Mouse (Mus musculus): ENCODE measurements around the gene Samd7.
"Not testable (repeated sequence)": the region's sequence is repeated elsewhere in the genome, so short reads cannot be mapped to it uniquely, and the experiment has no call there.

Samd7 gene

DNA sequence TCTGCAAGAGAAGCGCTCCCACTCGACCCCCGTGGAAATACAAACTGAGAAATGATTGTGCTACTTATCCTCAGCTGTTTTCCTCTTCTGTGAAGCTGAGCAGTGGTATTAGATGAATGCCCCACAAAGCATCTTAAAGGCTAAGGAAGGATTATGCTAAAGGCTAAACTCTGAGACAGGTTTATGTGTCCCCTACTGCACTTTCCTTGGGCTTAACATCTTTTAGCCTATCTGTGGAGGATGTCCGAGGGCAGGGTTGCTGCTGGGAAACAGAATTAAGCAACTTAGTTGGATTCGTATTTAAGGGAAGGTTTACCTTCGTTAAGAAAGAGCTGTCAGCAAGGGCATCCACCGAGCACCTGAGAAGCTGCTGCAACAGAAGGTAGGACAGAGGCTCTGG, at the start of gene Samd7:
Gene Samd7 (plus strand): TSS at position 288 of the 400 bp plus-strand sequence.
- DNase-seq: no peak

DNA sequence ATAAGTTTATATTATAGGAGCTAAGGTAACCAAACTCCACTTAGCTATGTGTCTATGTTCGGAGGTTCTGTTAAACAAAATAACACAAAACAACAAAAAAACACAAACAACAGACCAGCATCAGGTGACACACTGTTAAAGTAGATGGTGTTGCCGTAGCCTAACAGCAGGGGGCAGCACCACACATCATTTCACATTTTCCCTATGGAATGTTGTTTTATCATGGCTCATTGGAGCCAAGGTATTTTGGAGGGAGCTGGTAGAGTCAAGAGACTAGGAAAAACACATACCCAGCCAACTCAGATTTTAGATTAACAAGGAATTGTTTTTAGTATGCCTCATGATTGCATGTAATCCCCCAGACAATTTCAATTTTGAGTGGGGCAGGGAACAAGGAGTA, 49.7 kb upstream of the Samd7 start:
- peak; percentile 5 for DNase-seq

DNA sequence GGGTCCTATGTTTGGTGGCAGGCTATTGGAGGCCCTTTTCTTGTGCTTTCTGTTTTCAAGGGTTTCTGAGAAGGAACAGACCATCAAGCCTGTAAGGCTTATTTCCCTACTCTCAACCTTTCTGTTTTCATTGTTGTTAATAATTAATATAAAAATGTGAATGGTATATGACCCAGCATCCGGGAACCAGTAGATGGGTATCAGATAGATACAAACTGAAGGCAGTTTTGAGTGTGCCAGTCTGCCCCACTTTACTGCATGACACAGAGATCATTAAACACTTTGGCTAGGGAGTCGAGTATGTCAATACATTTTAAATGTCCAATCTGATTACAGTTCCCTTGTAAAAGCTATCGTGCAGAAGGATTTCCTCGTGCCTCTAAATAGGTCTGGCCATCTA, 48.2 kb upstream of the Samd7 start:
- no peak for DNase-seq

DNA sequence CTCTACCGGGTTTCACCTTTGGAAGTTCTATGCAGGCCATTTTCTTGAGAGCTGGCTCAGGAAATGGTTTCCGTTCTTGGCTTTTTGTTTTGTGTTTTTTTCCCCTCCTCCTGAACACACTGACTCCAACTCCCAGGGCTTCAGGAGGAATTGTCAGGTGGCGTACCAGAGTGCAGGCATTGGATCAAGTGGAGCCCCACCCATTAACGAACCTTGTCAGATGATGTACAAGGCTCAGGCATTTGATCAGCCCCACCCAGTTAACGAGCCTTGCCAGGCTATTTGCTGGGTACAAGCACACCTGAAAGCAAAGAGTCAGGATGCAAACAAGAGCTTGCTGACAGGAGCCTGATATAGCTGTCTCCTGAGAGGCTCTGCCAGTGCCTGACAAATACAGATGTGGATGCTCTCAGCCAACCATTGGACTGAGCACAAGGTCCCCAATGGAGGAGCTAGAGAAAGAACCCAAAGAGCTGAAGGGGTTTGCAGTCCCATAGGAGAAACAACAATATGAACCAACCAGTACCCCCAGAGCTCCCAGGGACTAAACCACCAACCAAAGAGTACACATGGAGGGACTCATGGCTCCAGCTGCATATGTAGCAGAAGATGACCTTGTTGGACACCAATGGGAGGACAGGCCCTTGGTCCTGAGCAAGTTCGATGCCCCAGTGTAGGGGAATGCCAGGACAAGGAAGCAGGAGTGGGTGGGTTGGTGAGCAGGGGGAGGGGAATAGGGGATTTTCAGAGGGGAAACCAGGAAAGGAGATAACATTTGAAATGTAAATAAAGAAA, 46.2 kb upstream of the Samd7 start, which contains the start of gene Lrrc31:
Gene Lrrc31 (minus strand): TSS at position 133 of the 795 bp plus-strand sequence.
- not testable (repeated sequence) for DNase-seq

DNA sequence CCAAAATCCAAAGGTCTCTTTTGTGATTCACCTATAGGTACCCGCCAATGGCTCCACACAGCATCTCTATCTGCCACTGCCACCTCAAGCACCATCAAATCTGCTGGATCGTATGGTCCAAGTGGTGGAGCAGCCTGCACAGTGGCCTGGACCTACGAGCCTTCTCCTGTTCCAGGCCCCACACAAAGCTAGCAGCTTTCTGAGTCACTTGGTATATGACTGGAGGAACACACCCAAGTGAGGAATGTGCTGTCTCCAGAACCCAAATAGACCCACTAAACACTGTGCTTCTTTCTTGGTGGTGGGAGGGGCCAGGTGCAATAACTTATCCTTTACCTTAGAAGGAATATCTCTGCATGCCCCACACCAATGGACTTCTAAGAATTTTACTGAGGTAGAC, 40.1 kb upstream of the Samd7 start:
- no peak for DNase-seq

DNA sequence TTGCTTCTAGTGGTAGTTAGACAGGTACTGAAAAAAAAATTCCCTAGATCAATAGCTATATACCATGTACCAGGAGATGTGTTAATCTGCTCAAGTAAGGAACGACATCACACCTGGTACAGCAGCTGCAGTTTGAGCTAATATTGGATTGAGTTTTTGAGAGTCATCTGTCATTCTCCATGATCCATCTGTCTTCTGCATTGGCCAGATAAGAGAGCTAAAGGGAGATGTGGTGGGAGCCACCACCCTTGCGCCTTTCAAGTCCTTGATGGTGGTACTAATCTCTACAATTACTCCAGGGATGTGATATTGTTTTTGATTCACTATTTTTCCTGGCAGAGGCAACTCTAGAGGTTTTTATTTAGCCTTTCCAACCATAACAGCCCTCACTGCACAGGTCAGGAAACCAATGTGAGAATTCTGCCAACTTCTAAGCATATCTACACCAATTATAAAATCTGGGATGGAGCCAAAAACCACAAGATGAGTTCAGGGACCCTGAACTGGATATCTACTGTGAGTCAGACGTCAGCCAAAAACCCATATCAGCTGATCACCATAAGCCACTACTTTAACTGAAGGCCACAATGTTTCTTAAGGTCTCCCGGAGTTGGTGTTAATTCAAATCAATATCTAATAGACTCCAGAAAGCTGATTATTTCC, 39.3 kb upstream of the Samd7 start:
- DNase-seq: no peak

DNA sequence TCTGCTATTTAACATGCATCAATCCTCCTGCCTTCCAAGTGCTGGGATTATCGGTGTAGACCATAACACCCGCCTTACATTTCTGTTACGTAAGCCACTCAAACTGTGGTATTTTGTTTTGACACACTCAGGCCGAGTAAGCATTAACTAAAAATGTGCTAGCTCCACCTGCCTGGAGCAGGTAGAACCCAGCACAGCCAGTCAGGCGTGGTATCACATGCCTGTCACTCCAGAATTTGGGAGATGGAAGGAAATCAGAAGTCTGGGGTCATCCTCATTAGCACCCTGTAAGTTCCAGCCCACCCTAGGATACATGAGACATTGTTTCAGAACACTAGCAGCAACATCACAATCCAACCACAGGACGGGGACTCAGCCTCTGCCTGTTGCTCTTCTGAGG, 35.9 kb upstream of the Samd7 start:
- no peak for DNase-seq

DNA sequence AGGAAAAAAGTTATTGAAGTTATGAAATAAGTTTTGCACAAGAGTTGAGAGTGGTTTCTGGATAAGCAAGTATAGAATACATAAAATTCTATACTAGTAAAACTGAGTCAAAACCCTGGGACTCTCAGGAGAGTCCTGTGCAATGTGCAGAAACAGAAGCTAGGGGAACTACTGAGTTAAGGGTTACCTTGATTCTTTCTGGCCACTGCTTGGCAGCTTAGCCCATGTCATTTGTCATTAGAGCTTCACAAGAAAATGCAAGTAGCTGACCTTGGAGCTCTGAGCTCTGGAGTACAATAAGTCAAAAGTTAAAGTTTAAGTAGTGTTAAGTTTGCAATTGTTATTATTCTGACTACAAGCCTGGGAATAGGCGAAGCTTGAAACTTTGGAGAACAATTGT, 32.8 kb upstream of the Samd7 start:
- DNase-seq: no peak

DNA sequence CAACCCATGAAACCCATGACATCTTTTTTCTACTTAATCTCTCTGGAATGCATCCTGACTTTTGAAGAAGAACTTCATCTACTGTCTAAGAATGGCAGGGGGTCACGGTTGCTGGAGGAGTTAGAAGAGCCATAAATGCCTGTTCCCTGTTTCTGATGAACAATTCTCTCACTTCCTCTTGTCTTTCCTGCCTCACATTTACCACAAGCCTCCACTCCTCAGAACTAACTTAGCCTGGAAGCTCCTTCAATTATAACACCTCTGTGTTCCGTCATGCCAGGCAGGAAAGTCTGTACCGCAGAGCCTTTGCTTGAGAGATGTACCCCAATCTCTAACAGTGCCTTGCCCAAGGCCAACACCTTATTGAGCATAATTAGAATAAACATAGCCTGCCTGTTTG, 27.4 kb upstream of the Samd7 start:
- no peak for DNase-seq

DNA sequence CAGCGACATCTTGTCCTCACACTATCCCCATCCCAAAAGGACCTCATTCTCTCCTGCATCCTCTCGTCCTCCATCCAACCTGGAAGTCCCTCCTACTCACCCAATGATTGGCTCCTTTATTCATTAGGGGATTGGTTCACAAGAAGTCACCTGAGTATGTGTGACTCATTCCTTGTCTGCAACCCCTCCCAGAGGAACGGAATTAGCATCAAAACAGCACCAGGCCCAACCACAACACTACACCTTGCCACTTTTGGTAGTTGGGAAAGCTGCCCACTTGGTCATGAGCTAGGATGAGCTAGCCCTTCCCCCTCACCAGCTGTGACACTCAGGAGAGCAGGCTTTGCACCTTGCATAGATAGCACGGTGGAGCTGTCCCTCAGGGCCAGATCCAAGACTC, 24.1 kb upstream of the Samd7 start:
- DNase-seq: no peak

DNA sequence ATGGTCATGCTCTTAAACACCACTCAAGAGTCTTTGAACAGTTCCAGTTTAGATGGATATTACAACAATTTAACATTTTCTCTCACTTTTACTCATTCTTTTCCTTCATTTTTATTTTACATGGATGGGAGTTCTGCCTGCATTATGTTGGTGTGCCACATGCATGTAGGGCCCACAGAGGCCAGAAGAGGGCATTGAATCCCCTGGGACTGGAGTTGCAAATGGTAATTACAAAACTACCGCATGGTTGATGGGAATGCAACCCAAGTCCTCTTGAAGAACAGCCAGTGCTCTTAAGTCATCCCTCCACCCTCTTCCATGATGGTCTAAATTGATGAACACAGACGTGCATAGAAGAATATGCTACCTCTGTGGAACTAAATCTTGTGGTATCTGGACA, 23.6 kb upstream of the Samd7 start:
- DNase-seq: no peak

DNA sequence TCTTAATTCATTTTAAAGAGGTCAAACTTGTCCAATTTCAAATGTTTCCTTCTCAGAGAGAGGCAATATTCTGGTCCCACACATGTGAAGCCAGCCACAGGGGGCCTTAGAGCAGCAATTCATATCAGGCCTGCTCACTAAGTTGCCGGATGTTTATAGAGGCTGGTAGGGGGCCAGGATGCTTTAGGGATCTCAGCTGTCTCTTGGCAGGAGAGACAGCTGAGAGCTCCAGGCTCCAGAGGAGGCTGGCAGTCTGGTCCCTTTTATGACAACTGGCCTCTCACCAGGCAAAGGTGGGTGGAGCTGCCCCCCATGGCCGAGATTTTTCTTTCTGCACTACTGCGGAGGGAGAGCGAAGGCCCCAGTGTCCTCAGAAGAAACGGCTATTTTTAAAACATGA, 22.9 kb upstream of the Samd7 start:
- no peak for DNase-seq

DNA sequence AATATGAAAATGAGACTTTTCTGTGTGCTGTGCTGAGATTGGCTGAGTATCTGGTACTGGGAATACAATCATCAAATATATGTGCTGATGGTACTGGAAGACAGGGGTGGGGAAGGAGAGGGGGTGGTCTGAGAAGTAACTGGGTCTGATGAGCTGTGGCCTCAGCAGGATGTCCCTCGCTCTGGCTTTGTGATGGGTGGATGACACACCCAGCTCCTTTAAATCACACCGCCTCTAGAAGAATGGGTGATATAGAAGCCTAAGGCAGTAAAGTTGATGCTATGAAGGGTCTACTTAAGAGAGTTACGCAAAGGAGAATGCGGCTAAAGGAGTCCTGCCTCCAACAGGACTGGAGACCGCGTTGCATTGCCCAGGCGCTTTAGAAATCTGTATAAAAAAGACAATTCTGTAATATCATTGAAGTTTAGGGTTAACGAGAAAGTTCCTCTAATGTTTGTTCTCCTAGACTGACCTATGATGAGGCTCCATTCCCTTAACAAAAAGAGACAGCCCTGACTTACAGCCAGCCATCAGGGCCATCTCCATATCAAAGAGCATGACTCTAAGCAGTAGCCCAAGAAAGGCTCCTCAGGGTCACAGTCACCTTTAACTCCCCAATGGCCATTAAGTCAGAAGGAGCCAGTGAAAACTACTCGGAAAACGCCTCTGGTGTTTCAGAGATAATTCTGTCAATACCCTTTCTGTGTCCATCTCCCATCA, 21.8 kb upstream of the Samd7 start:
- no peak for DNase-seq

DNA sequence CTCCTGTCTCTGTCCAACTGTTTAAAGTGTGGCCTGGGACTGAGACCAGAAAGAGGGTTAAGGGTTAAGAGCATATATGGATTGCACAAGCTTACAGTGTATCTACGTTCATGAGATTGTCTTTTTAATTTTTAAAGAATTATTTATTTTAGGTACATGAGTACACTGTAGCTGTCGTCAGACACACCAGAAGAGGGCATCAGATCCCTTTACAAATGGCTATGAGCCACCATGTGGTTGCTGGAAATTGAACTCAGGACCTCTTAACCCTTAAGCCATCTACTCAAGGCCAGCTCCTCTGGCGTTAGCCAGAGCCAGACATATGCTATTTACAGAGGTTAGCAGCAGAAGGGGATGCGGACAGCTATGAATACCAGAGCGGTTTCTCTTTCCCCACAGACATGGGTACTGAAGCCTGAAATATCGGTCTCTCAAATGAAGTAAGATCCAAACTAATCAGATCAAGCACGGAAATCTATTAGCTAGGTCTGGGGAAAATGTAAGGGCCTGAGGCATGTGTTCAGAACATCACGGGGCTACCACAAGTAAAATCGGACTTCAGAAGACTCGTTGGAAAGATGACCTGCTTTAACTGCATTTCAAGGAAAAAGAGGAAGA, 21.1 kb upstream of the Samd7 start:
- no peak for DNase-seq

DNA sequence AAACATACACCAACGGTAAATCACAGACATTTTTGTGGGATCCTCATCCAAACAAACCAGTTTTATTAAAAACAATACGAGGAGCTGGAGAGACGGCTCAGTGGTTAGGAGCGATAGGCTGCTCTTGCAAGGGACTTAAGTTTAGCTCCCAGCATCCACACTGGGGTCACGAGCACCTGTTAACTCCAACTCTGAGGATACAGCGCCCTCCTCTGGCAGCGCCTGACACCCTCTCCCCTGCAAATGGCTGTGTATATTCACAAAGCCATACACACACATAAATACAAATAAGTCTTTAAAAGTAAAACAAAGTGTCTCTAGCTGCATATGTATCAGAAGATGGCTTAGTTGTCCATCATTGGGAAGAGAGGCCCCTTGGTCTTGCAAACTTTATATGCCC, 20.6 kb upstream of the Samd7 start:
- DNase-seq: peak; percentile 8

DNA sequence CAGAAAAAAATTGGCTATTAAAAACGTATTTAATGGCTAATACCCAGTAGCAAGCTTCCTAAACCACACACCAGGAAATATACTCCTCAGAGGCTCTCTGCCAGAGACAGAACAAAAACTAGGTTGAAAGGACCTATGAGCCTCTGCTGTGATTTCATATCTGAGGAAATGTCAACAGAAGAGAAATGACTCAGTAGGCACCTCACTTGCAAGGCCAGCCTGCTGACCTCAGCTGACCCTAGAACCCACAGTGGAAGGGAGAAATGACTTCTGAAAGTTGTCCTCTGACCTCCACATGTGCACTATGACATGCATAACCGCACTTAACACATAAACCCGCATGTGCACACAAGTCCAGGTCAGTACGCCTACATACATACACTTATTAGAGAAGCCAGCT, 18.9 kb upstream of the Samd7 start:
- DNase-seq: no peak

DNA sequence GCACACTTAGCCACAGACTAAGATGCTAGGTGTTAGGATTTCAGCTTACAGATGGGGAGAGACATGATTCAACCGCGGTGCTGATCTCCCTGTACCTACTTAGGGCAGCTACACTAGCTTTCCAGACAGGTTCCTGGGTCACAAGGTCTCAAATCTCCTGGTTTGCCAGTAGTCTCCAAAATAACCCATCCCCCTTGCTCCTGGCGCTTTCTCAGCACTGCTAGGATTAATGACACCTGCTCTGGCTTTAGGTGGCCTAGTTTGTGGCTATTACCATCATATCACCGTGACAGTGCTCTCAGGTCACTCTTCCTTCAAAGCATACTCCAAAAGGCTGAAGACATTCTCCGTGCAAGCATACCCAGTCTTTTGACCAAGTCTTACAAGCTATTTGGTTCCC, 17.0 kb upstream of the Samd7 start:
- DNase-seq: no peak

DNA sequence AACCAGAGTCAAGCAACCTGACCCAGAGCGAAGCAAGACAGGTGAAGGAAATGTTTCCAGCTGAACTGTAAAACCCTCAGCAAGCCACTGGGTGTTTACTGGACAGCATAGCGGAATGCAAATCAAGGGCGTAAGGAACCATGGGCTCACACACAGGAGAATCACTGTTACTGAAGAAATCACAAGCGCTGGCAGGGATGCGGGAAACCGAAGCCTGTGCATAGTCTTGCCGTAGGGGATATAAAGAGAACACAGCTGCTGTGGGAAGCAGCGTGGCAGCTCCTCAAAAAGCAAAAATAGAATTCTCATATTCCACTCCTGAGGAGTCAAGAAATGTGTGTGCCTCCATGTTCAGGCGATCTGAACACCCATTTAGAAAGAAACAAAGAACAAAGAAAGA, 9.3 kb upstream of the Samd7 start:
- no peak for DNase-seq

DNA sequence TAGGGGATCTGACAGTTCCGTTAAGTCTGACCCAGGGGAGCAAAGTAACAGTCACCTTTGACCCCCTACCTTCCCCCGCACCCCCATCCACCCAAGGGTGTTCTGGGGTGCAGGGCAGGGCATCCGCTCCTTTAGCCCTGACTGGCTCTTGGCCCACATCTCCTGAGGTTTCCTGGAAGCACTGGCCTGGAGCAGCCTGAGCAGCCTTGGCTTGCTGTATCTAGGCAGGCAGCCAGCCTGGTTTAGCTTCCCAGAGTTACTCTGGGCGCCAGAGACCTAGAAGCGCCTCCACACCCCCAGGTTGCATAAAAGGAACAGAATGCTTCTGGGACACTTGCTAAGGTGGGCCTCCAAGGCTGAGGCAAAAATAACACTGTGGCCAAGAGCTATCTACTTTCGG, 4.8 kb upstream of the Samd7 start:
- no peak for DNase-seq

DNA sequence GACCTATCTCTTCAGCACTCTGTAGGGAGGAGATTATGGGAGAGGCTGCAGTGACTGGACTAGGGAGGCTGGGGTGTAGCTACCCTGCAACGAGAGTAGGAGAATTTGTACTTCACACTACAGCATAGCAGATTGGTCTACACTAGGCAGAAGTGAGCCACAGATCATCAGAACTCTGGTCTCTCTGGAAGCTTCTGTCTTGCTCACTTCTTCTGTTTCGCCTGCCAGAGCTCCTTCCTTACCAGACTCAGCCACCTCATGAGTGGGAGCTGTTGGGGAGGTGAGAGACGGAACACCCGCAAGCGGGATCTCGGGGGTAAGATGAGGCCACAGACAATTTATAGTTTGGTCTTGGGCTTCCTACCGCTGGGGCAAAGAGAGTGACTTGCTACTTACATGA, 3.2 kb upstream of the Samd7 start:
- DNase-seq: no peak

DNA sequence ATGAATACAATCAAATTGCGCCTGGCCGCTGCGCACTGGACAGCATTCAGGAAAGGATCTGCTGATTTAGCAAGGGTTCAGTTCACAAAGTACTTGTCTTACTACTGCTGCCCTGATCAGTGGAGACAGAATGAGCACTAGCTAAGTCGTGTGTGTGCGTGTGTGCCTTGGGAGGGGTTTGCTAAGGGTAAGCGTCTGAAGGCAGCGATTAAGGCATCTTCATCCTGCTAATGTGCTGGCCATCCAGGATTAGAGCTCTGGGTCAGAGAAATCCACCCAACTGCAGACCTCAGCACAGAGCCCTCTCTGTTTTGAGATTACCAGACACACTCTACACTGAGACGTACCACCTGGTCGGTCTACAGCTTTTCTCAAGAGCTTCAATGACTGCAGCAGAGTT, 2.2 kb downstream of the Samd7 start:
- no peak for DNase-seq

DNA sequence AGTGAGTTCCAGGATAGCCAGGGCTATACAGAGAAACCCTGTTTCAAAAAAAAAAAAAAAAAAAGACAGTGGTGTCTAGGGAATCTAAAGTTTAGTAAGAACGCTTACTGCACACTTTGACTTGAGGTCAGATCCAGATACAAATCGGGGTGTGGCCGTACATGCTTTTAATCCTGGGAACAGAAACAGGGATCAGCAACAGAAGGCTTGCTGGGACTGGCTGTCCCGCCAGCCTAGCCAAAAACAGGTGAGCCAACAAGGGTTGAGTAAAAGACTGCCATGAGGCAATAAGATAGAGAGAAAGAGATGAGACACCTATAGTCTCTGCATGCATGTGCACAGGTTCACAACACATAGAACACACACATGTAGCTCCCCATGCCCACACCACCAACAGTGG, 8.6 kb downstream of the Samd7 start:
- DNase-seq: no peak

DNA sequence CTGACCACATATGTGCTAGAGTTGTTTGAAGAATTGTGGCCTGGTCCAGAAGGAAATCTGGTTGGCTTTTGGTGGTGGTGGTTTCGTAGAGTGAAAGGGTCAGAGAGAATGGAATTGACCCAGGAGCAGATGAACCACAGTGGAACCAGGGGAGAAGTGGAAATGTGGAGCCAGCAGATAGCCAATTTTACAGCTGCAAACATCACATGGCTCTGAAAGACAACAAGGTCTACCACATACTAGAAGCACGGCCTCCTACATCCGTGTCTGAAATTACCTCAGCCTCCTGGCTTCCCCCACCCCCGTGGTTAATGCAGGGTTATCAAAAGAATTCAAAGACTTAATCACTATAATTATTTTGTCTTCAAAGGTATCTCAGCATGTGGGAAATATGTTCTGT, 18.8 kb downstream of the Samd7 start:
- DNase-seq: no peak

All from thymus, postnatal 14 days (tissue).